Mouse (Mus musculus) liver, embryonic 14.5 days (tissue): Measurements from ENCODE around the gene Dhrs7.

ENCODE experiments used
- CTCF ChIP-seq: IDR thresholded peaks from 2 replicates; pipeline ENCODE4 v1.5.1; 2016; ENCODE audit warnings: antibody characterized with exemption, low read depth, control low read depth
- EP300 ChIP-seq: IDR thresholded peaks from 2 replicates; pipeline ENCODE4 v1.6.1; 2016; ENCODE audit warnings: antibody characterized with exemption, low read depth

- TF ChIP-seq CTCF (no peak), EP300 (no peak)
Observed at GRCm38 (mm10) chr12:72694438-72694837, 29.7 kb upstream of the Dhrs7 start.
